Mouse (Mus musculus): ENCODE data around the gene Mast4. TPM values are rescaled to one million over a fixed set of nuclear protein-coding genes. Genes with fewer than 3 reads are reported as not detected.

The Mast4 gene
- polyA plus RNA-seq, 1 experiment = 51.8 TPM

DNA sequence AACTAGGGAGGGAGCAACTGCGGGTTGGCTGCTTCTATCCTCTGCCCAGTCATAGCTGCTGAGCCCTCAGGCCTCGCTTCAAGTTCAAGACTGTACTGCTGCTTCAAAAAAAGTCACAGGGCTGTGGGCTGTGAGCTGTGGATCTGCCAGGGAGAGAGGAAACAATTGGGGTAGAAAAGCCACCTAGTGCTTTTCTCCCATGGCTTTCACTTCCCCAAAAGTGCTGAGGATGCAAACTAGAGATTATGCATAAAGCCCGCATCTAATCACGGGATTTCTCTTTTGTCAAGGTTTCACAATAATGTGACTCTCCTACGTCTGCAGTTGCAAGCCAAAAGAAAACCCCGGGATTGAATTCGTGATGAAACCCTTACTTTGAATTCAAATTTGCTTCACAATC, 268.9 kb downstream of the Mast4 start:
- no peak for TF ChIP-seq POLR2A (IDR thresholded peaks at IDR 0.05; ENCODE audit: low read depth, low read length)
- no peak for TF ChIP-seq CTCF (IDR thresholded peaks at IDR 0.05; ENCODE audit: borderline replicate concordance, insufficient read depth, low read length)
- Histone ChIP-seq H3K4me3 (ENCODE audit: insufficient read depth, low read length) (no peak overlapping the region), H3K4me1 (ENCODE audit: control insufficient read depth, insufficient read depth, low read length) (no peaks in the 10 kb centered on the region), H3K27ac (ENCODE audit: insufficient read depth, low read length) (no peak overlapping the region)

- H3K27ac ChIP-seq (ENCODE audit: insufficient read depth, low read length) = no peak overlapping the region
- H3K4me3 ChIP-seq (ENCODE audit: insufficient read depth, low read length) = no peak overlapping the region
- no peaks in the 10 kb centered on the region for H3K4me1 ChIP-seq (ENCODE audit: control insufficient read depth, insufficient read depth, low read length)
- TF ChIP-seq POLR2A (IDR thresholded peaks at IDR 0.05; ENCODE audit: low read depth, low read length) (no peak), CTCF (IDR thresholded peaks at IDR 0.05; ENCODE audit: borderline replicate concordance, insufficient read depth, low read length) (no peak)
Observed at GRCm38 (mm10) chr13:103061680-103062079, 272.6 kb downstream of the Mast4 start.

- Histone ChIP-seq H3K4me1 (ENCODE audit: control insufficient read depth, insufficient read depth, low read length) (no peaks in the 10 kb centered on the region), H3K27ac (ENCODE audit: insufficient read depth, low read length) (no peak overlapping the region), H3K4me3 (ENCODE audit: insufficient read depth, low read length) (no peak overlapping the region)
- TF ChIP-seq POLR2A (IDR thresholded peaks at IDR 0.05; ENCODE audit: low read depth, low read length) = no peak
- no peak for TF ChIP-seq CTCF (IDR thresholded peaks at IDR 0.05; ENCODE audit: borderline replicate concordance, insufficient read depth, low read length)
Observed at GRCm38 (mm10) chr13:103059995-103060652, 274.2 kb downstream of the Mast4 start.

DNA sequence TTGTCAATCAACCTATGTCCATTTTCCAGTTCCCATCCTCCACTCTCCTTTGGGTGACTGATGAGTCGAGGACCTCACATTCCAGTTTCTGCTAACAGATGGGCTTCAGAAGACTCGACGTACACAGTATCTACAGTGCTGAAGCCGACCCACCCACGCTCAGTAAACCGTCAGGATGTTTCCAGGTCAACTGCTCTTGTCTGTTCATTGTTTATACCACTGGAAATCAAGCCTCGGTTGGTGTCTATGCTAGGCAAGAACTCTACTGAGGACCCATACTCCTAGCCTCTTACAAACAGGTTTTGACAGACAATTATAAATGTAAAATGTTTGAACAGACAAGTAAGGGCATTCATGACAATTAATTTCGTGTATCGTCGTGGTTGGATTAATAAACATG, 277.8 kb downstream of the Mast4 start:
- Histone ChIP-seq H3K27ac (ENCODE audit: insufficient read depth, low read length) (no peak overlapping the region), H3K4me1 (ENCODE audit: control insufficient read depth, insufficient read depth, low read length) (no peaks in the 10 kb centered on the region), H3K4me3 (ENCODE audit: insufficient read depth, low read length) (no peak overlapping the region)
- no peak for TF ChIP-seq CTCF (IDR thresholded peaks at IDR 0.05; ENCODE audit: borderline replicate concordance, insufficient read depth, low read length)
- no peak for TF ChIP-seq POLR2A (IDR thresholded peaks at IDR 0.05; ENCODE audit: low read depth, low read length)

GRCm38 (mm10) chr13:103052661-103053060, 281.6 kb downstream of the Mast4 start:
- Histone ChIP-seq H3K4me3 (ENCODE audit: insufficient read depth, low read length) (no peak overlapping the region), H3K27ac (ENCODE audit: insufficient read depth, low read length) (no peak overlapping the region)
- no peak for TF ChIP-seq POLR2A (IDR thresholded peaks at IDR 0.05; ENCODE audit: low read depth, low read length)
- no peak for TF ChIP-seq CTCF (IDR thresholded peaks at IDR 0.05; ENCODE audit: borderline replicate concordance, insufficient read depth, low read length)

GRCm38 (mm10) chr13:103048954-103049353, 285.3 kb downstream of the Mast4 start:
- TF ChIP-seq POLR2A (IDR thresholded peaks at IDR 0.05; ENCODE audit: low read depth, low read length) (no peak), CTCF (IDR thresholded peaks at IDR 0.05; ENCODE audit: borderline replicate concordance, insufficient read depth, low read length) (no peak)
- Histone ChIP-seq H3K4me3 (ENCODE audit: insufficient read depth, low read length) (no peak overlapping the region), H3K4me1 (ENCODE audit: control insufficient read depth, insufficient read depth, low read length) (peaks cover 3% of the 10 kb centered on the region), H3K27ac (ENCODE audit: insufficient read depth, low read length) (no peak overlapping the region)

More at GRCm38 (mm10) chr13:103052661-103053060, 281.6 kb downstream of the Mast4 start:
- H3K4me1 ChIP-seq (ENCODE audit: control insufficient read depth, insufficient read depth, low read length) = peaks cover 3% of the 10 kb centered on the region

GRCm38 (mm10) chr13:103043692-103044091, 290.6 kb downstream of the Mast4 start:
- no peak for TF ChIP-seq CTCF (IDR thresholded peaks at IDR 0.05; ENCODE audit: borderline replicate concordance, insufficient read depth, low read length)
- TF ChIP-seq POLR2A (IDR thresholded peaks at IDR 0.05; ENCODE audit: low read depth, low read length) = no peak
- H3K27ac ChIP-seq (ENCODE audit: insufficient read depth, low read length) = no peak overlapping the region

GRCm38 (mm10) chr13:103043011-103043410, 291.3 kb downstream of the Mast4 start:
- Histone ChIP-seq H3K27ac (ENCODE audit: insufficient read depth, low read length) (no peak overlapping the region), H3K4me1 (ENCODE audit: control insufficient read depth, insufficient read depth, low read length) (no peaks in the 10 kb centered on the region), H3K4me3 (ENCODE audit: insufficient read depth, low read length) (no peak overlapping the region)
- TF ChIP-seq POLR2A (IDR thresholded peaks at IDR 0.05; ENCODE audit: low read depth, low read length) = no peak
- TF ChIP-seq CTCF (IDR thresholded peaks at IDR 0.05; ENCODE audit: borderline replicate concordance, insufficient read depth, low read length) = no peak

More at GRCm38 (mm10) chr13:103043692-103044091, 290.6 kb downstream of the Mast4 start:
- Histone ChIP-seq H3K4me3 (ENCODE audit: insufficient read depth, low read length) (no peak overlapping the region), H3K4me1 (ENCODE audit: control insufficient read depth, insufficient read depth, low read length) (no peaks in the 10 kb centered on the region)

DNA sequence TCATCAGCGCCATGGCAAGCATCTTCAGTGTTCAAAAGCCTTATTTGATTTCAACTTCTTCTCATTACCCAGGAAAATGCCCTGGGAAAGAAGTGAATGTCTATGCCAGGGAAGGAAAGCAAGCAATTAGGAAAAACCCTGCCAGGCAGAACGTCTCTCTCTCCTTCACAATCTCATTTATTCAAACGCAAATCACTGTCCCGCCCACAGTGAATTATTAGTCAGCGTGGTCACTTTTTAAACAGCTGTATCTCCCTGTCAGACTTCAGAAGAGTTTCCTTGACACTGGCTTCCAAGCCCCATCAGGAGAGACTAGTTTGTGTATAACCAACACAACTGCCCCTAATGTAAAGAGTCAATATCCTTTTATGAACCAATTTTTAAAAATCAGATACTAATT, 296.8 kb downstream of the Mast4 start:
- Histone ChIP-seq H3K27ac (ENCODE audit: insufficient read depth, low read length) (no peak overlapping the region), H3K4me3 (ENCODE audit: insufficient read depth, low read length) (no peak overlapping the region), H3K4me1 (ENCODE audit: control insufficient read depth, insufficient read depth, low read length) (no peaks in the 10 kb centered on the region)
- TF ChIP-seq POLR2A (IDR thresholded peaks at IDR 0.05; ENCODE audit: low read depth, low read length) = no peak

DNA sequence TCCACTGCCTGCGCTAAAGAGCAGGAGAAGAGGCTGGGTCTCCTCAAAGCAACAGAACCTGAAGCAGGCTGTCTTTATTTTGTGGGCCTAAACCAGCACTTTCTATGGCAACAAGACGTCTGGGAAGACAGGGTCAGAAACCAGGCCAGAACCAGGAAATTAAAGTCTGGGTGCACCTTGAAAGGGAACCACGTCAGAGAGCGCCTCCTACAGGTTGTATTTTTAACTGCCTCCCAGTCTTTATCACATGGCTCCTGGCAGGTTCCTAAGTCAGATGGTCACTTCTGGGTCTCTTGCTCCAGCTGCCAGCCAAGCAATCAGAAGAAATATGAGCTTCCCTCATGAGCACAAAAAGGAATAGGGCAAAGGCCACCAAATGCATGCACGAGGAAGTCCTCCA, 304.9 kb downstream of the Mast4 start:
- H3K27ac ChIP-seq (ENCODE audit: insufficient read depth, low read length) = no peak overlapping the region
- H3K4me3 ChIP-seq (ENCODE audit: insufficient read depth, low read length) = no peak overlapping the region
- no peak for TF ChIP-seq CTCF (IDR thresholded peaks at IDR 0.05; ENCODE audit: borderline replicate concordance, insufficient read depth, low read length)
- TF ChIP-seq POLR2A (IDR thresholded peaks at IDR 0.05; ENCODE audit: low read depth, low read length) = no peak
- peaks cover 9% of the 10 kb centered on the region for H3K4me1 ChIP-seq (ENCODE audit: control insufficient read depth, insufficient read depth, low read length)
